Mouse (Mus musculus): ENCODE measurements around the gene Prl7d1.
"Not testable (repeated sequence)": the region's sequence is repeated elsewhere in the genome, so short reads cannot be mapped to it uniquely, and the experiment has no call there.

The Prl7d1 gene

DNA sequence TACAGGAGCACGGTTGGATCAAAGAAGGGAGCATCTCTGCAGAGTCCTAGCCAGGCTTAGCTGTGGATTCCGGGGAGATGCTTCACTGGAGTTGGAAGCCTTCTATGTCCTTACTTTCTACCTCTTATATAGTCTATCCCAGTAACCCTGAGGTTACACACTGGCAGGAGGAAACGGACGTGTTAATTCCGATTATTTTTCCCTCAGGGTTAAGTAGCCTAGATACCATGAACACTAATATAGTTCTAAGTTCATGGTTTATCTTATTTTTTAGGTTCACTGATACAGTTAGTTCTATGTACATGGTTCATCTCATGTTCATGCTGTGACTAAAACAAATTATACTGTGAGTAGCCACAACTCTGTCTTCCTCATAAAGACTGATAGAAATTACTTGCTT lies at the start of gene Prl7d1:
Prl7d1 (minus strand) TSS at position 101 of the 400 bp plus-strand sequence.
- DNase-seq: no peak

DNA sequence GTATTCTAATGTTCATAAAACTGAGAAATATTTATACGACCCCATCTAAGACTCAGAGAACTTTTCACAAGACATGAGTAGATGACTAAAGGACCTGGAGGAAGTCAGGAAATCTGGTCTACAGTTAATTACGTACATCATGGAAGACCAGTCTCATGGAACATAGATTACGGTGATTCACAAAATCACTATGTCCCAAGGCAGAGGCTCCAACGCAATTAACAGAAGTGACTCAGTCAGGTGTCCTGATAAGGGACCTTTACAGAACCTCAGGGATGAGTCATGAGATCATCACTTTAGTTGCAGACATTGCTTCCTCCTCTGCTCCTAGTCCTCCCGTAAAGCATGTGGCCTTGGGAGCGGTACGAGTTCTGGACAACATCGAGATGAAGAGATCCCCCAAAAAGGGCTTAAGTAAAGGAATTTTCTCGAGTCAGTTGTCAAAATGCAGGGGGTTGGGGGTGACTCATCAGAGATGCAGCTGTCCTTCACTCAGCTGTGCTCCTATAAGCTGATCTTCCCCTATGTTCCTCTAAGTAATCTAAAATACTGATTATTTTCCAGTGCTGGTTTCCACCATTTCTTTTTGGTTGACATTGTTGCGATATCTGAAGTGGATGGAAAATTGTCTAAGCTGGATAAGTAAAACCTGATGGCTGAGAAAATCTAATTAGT lies 18.1 kb upstream of the Prl7d1 start:
- no peak for DNase-seq

DNA sequence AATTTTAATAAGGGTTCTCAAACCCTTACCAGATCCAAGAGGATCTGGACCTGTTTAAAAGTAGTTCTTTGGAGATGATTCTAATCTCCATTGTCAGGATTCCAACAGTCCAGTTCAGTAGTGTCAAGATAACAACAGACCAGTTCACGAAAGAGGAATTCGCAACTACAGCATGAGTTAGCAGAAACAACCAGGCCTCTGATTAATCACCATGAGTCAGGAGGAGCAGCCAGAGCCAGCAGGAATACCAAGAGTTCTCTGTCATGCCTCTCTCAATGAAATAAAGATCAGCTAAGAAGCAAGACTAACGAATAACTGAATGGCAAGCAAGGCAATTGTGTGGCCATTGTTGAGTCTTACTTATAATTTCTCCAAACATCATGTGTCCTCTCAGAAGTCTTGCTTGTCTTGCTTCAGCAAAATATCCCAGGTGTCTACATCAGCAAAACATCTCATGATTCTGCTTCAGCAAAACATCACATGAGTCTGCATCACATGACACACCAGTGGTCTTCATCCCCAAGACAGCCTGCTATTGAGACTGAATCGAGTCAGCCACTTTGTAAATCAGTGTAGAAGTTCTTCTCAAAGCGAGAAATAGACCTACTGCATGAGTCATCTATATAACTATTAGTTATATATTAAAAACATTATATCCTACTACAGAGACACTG lies 13.9 kb upstream of the Prl7d1 start:
- not testable (repeated sequence) for DNase-seq

DNA sequence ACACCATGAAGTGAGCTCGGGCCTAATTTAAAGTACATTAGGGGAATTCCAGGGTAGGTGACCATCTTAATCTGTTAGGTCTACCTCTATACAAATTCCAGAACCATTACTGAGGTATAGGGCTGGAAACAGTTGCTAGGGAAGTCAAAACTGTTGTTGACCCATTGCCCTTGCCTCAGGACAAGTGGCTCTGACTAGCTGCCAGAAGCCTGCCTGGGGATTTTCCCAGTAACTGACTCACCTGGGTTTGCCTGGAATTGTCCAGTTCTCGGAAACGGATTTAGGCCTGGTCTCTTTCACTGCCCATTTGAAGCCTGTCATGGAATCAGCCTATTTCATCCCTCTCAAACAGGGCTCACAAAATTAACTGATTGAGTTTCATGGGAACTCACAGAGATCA lies 8.5 kb upstream of the Prl7d1 start:
- not testable (repeated sequence) for DNase-seq

DNA sequence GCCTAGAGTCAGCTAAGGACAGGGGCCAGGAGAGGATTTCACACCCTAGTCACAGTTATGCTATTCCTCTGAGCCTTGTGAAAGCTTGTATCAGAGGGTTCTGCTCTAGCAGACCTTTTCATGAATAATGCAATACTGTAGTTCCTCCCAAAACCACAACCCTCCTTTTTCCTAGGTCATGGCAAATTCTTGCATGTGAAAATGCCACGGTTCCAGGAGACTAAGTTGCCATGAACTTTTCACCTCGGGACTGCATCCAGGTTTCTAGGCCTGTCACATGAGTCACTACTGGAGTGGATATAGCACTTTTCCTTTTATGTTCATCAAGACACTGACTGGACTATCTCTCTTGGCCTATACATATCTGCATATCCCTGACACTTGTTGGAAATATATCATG lies 10.0 kb downstream of the Prl7d1 start:
- no peak for DNase-seq

DNA sequence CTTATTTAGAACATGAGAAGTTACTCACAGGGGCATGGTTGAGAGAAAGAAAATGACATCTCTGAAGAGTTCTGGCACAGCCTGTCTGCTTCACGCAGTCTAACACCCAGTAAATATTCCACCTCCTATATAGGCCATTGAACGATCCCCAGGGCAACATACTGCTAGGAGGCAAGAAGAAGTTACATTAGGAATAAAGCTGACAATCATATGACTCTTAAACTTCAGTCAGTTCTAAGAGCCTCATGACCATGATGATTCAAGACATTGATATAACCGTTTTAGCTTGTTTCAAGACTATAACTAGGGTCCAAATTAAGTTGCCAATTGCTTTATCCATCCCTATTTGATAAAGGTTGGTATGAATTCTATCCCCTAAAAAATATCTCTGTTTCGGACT lies 48.6 kb downstream of the Prl7d1 start, which contains the start of gene Prl7a2:
Prl7a2 (minus strand) TSS at position 101 of the 400 bp plus-strand sequence.
- no peak for DNase-seq

DNA sequence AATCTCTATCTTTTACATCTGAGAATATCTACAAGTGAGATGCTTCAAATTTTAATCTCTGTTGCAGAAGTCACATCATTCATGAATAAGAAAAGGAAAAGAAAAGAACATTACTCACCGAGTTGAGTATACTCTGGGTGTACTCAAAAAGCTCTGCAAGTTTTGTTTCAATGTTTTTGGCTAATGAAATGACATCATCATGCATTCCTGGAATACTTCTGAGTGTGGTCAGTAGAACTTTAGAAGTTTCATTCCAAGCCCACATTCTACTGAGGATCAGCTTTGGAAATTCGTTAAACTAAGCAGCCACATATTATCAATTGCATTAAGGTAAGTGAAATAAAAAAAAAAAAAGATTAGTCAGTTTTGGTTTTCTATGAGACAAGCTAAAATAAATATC lies 55.8 kb downstream of the Prl7d1 start:
- DNase-seq: no peak
